Mouse (Mus musculus) MEL (cell line): ENCODE measurements around the gene Akap13. TPM values are rescaled to one million over a fixed set of nuclear protein-coding genes. Genes with fewer than 3 reads are reported as not detected.

ENCODE experiments used
- DNase-seq: peaks from one replicate; pipeline ENCODE4 v3.0.0; 2011; ENCODE audit warnings: low read depth, low spot score
- H3K27ac ChIP-seq: 2 replicates; pipeline ENCODE4 v1.5.1; 2012; ENCODE audit warnings: low read depth, mild to moderate bottlenecking, control low read depth, low read length, moderate library complexity; ENCODE audit not compliant: control insufficient read depth
- H3K27me3 ChIP-seq, 2 experiments: fragments of 150-350 bp in 1 of 2; sonication (generic) in 1 of 2; 2 replicates each; pipeline ENCODE4 v1.6.1; 2012; ENCODE audit warnings: low read length in 2 of 2, mild to moderate bottlenecking in 2 of 2, improper control_type of control experiment in 1 of 2, moderate library complexity in 1 of 2; ENCODE audit not compliant: insufficient read depth in 2 of 2, control insufficient read depth in 1 of 2
- H3K36me3 ChIP-seq, 2 experiments: 2 replicates each; pipeline ENCODE4 v1.6.1; 2012 to 2014; ENCODE audit warnings: low read length in 2 of 2, improper control_type of control experiment in 1 of 2, inconsistent platforms in 1 of 2, mild to moderate bottlenecking in 1 of 2; ENCODE audit not compliant: insufficient read depth in 2 of 2, control insufficient read depth in 1 of 2
- H3K4me1 ChIP-seq, 2 experiments: fragments of 150-350 bp in 1 of 2; sonication (generic) in 1 of 2; 2 replicates each; pipeline ENCODE4 v1.6.1; 2012; ENCODE audit warnings: low read length in 2 of 2, improper control_type of control experiment in 1 of 2, mild to moderate bottlenecking in 1 of 2; ENCODE audit not compliant: insufficient read depth in 2 of 2, control insufficient read depth in 1 of 2
- H3K4me3 ChIP-seq, 2 experiments: fragments of 150-350 bp in 1 of 2; sonication (generic) in 1 of 2; 2 replicates each; pipeline ENCODE4 v1.5.1; 2012; ENCODE audit warnings: low read depth in 2 of 2, low read length in 2 of 2, mild to moderate bottlenecking in 2 of 2, moderate library complexity in 2 of 2, control low read depth in 1 of 2, improper control_type of control experiment in 1 of 2; ENCODE audit not compliant: control insufficient read depth in 1 of 2, insufficient read depth in 1 of 2
- H3K79me2 ChIP-seq: 2 replicates; pipeline ENCODE4 v1.6.1; 2012; ENCODE audit warnings: mild to moderate bottlenecking, low read length, moderate library complexity; ENCODE audit not compliant: control insufficient read depth, poor library complexity, insufficient read depth
- H3K9ac ChIP-seq: 2 replicates; pipeline ENCODE4 v1.6.1; 2012; ENCODE audit warnings: low read depth, mild to moderate bottlenecking, control low read depth, low read length, moderate library complexity; ENCODE audit not compliant: control insufficient read depth, poor library complexity, severe bottlenecking
- H3K9me3 ChIP-seq: fragments of 150-350 bp; sonication (generic); replicated peaks from 2 replicates; pipeline ENCODE4 v1.6.1; 2012; ENCODE audit warnings: mild to moderate bottlenecking, low read length, improper control_type of control experiment, moderate library complexity; ENCODE audit not compliant: insufficient read depth
- BHLHE40 ChIP-seq: IDR thresholded peaks from 2 replicates; pipeline ENCODE4 v1.6.1; 2012; ENCODE audit warnings: low read depth, mild to moderate bottlenecking, inconsistent platforms, low read length, improper control_type of control experiment, borderline replicate concordance
- CHD1 ChIP-seq: IDR thresholded peaks from 2 replicates; pipeline ENCODE4 v1.6.1; 2012; ENCODE audit warnings: low read depth, mild to moderate bottlenecking, inconsistent platforms, low read length, improper control_type of control experiment
- EP300 ChIP-seq, 2 experiments: IDR thresholded peaks; 2 replicates each; pipeline ENCODE4 v1.6.1; 2011; ENCODE audit warnings: improper control_type of control experiment in 2 of 2, low read length in 2 of 2, low read depth in 1 of 2, mild to moderate bottlenecking in 1 of 2
- ETS1 ChIP-seq: IDR thresholded peaks from 2 replicates; pipeline ENCODE4 v1.6.1; 2012; ENCODE audit warnings: low read depth, mild to moderate bottlenecking, inconsistent platforms, low read length, improper control_type of control experiment, moderate library complexity
- GABPA ChIP-seq: IDR thresholded peaks from 2 replicates; pipeline ENCODE4 v1.6.1; 2012; ENCODE audit warnings: low read depth, mild to moderate bottlenecking, inconsistent platforms, low read length, improper control_type of control experiment, moderate library complexity
- JUND ChIP-seq: IDR thresholded peaks from 2 replicates; pipeline ENCODE4 v1.6.1; 2011; ENCODE audit warnings: low read depth, mild to moderate bottlenecking, improper control_type of control experiment, low read length
- KAT2A ChIP-seq: conservative IDR thresholded peaks from 2 replicates; pipeline ENCODE4 v1.6.1; 2012; ENCODE audit warnings: low read depth, low read length, improper control_type of control experiment, inconsistent platforms
- MAZ ChIP-seq: IDR thresholded peaks from 2 replicates; pipeline ENCODE4 v1.6.1; 2012; ENCODE audit warnings: low read depth, mild to moderate bottlenecking, inconsistent platforms, low read length, improper control_type of control experiment
- MEF2A ChIP-seq: IDR thresholded peaks from 2 replicates; pipeline ENCODE4 v1.6.1; 2014; ENCODE audit warnings: low read depth, mild to moderate bottlenecking, inconsistent platforms, low read length, improper control_type of control experiment; ENCODE audit not compliant: poor library complexity, insufficient replicate concordance, severe bottlenecking; ENCODE audit errors: extremely low read depth
- MXI1 ChIP-seq: IDR thresholded peaks from 2 replicates; pipeline ENCODE4 v1.6.1; 2011; ENCODE audit warnings: mild to moderate bottlenecking, low read depth, low read length, improper control_type of control experiment
- MYB ChIP-seq: IDR thresholded peaks from 2 replicates; pipeline ENCODE4 v1.6.1; 2011; ENCODE audit warnings: mild to moderate bottlenecking, low read depth, low read length, improper control_type of control experiment
- MYC ChIP-seq: IDR thresholded peaks from 2 replicates; pipeline ENCODE4 v1.6.1; 2011; ENCODE audit warnings: low read depth, mild to moderate bottlenecking, low read length, improper control_type of control experiment, moderate library complexity
- NRF1 ChIP-seq: IDR thresholded peaks from 2 replicates; pipeline ENCODE4 v1.6.1; 2014; ENCODE audit warnings: low read depth, mild to moderate bottlenecking, inconsistent platforms, low read length, improper control_type of control experiment, moderate library complexity; ENCODE audit not compliant: poor library complexity, insufficient read depth, severe bottlenecking
- POLR2A ChIP-seq, 2 experiments: IDR thresholded peaks; 2 replicates each; pipeline ENCODE4 v1.6.1; 2011 to 2012; ENCODE audit warnings: low read length in 2 of 2, mild to moderate bottlenecking in 2 of 2, control low read depth in 1 of 2, improper control_type of control experiment in 1 of 2, low read depth in 1 of 2, moderate library complexity in 1 of 2; ENCODE audit not compliant: control insufficient read depth in 1 of 2, insufficient read depth in 1 of 2, poor library complexity in 1 of 2
- POLR2AphosphoS5 ChIP-seq: IDR thresholded peaks from 2 replicates; pipeline ENCODE4 v1.6.1; 2012; ENCODE audit warnings: low read depth, borderline replicate concordance, mild to moderate bottlenecking, inconsistent platforms, low read length, moderate library complexity, mixed read lengths
- RAD21 ChIP-seq: IDR thresholded peaks from 2 replicates; pipeline ENCODE4 v1.6.1; 2011; ENCODE audit warnings: mild to moderate bottlenecking, low read depth, low read length, improper control_type of control experiment
- SMC3 ChIP-seq: IDR thresholded peaks from 2 replicates; pipeline ENCODE4 v1.6.1; 2011; ENCODE audit warnings: low read depth, low read length, improper control_type of control experiment
- TAL1 ChIP-seq: IDR thresholded peaks from 2 replicates; pipeline ENCODE4 v1.6.1; 2012; ENCODE audit warnings: mild to moderate bottlenecking, inconsistent platforms, low read length, moderate library complexity, mixed read lengths
- TBP ChIP-seq: IDR thresholded peaks from 2 replicates; pipeline ENCODE4 v1.8.0; 2011; ENCODE audit warnings: low read depth, low read length, improper control_type of control experiment
- ZC3H11A ChIP-seq: IDR thresholded peaks from 2 replicates; pipeline ENCODE4 v1.6.1; 2012; ENCODE audit warnings: low read depth, mild to moderate bottlenecking, inconsistent platforms, low read length, improper control_type of control experiment
- ZKSCAN1 ChIP-seq: IDR thresholded peaks from 2 replicates; pipeline ENCODE4 v1.6.1; 2012; ENCODE audit warnings: low read depth, mild to moderate bottlenecking, inconsistent platforms, low read length, improper control_type of control experiment, moderate library complexity
- ZMIZ1 ChIP-seq: IDR thresholded peaks from 2 replicates; pipeline ENCODE4 v1.6.1; 2012; ENCODE audit warnings: low read depth, mild to moderate bottlenecking, inconsistent platforms, low read length, improper control_type of control experiment, moderate library complexity
- polyA plus RNA-seq, 2 experiments: library from polyadenylated mRNA; stranded (reverse) in 1 of 2; unstranded in 1 of 2; fragments of >175 nt in 1 of 2; fragments of >200 nt in 1 of 2; gene quantifications; 2 replicates each; pipeline versions ENCODE4 v1.2.1 to v1.2.4; 2012; ENCODE audit warnings: low replicate concordance in 2 of 2, low read depth in 1 of 2; ENCODE audit not compliant: insufficient read length in 2 of 2, insufficient read depth in 1 of 2, missing spikeins in 1 of 2
- total RNA-seq: library from RNA; depleted of rRNA; stranded (reverse); fragments of 300-350 nt; gene quantifications from 2 replicates; pipeline ENCODE4 v1.2.3, GENCODE M21; 2012

The Akap13 gene
- total and polyA plus RNA-seq, 3 experiments: 4.1 to 4.5 TPM; not detected in 1

- no peaks in the 10 kb centered on the region for H3K79me2 ChIP-seq
- TF ChIP-seq KAT2A (no peak), MAZ (no peak), BHLHE40 (no peak), GABPA (no peak), ZKSCAN1 (no peak), CHD1 (no peak), SMC3 (no peak), MXI1 (no peak), EP300 (IDR thresholded peaks at IDR 0.05; ENCODE audit: low read depth in 1 of 2, low read length in 2 of 2) (no peak), TAL1 (no peak), MEF2A (no peak), NRF1 (no peak), TBP (no peak), ETS1 (no peak), MYC (no peak), RAD21 (no peak), ZMIZ1 (no peak), POLR2A (IDR thresholded peaks at IDR 0.05; ENCODE audit: control insufficient read depth in 1 of 2, insufficient read depth in 1 of 2, low read depth in 1 of 2, low read length in 2 of 2, poor library complexity in 1 of 2) (no peak), ZC3H11A (no peak)
- TF ChIP-seq, all 39 proteins: peak for 0
- Histone ChIP-seq H3K9ac (no peak overlapping the region), H3K9me3 (no peaks in the 10 kb centered on the region), H3K4me1 (no peaks in the 10 kb centered on the region), H3K27me3 (no peaks in the 10 kb centered on the region), H3K36me3 (no peaks in the 10 kb centered on the region), H3K27ac (no peak overlapping the region), H3K4me3 (no peak overlapping the region)
- DNase-seq: no peak
Observed at GRCm38 (mm10) chr7:75629669-75630068, 174.3 kb downstream of the Akap13 start.

GRCm38 (mm10) chr7:75632941-75633340 lies 177.6 kb downstream of the Akap13 start:
- TF ChIP-seq BHLHE40 (no peak), POLR2AphosphoS5 (no peak), MEF2A (no peak), MYB (no peak), CHD1 (no peak), MYC (no peak), JUND (no peak), SMC3 (no peak)
- Histone ChIP-seq H3K4me1 (no peaks in the 10 kb centered on the region), H3K36me3 (no peaks in the 10 kb centered on the region), H3K4me3 (no peak overlapping the region), H3K9me3 (no peaks in the 10 kb centered on the region), H3K27ac (no peak overlapping the region), H3K27me3 (no peaks in the 10 kb centered on the region), H3K79me2 (no peaks in the 10 kb centered on the region), H3K9ac (no peak overlapping the region)
- no peak for DNase-seq
